ENCODE assay signal across 12 mouse cellular contexts in the genomic region with DNA sequence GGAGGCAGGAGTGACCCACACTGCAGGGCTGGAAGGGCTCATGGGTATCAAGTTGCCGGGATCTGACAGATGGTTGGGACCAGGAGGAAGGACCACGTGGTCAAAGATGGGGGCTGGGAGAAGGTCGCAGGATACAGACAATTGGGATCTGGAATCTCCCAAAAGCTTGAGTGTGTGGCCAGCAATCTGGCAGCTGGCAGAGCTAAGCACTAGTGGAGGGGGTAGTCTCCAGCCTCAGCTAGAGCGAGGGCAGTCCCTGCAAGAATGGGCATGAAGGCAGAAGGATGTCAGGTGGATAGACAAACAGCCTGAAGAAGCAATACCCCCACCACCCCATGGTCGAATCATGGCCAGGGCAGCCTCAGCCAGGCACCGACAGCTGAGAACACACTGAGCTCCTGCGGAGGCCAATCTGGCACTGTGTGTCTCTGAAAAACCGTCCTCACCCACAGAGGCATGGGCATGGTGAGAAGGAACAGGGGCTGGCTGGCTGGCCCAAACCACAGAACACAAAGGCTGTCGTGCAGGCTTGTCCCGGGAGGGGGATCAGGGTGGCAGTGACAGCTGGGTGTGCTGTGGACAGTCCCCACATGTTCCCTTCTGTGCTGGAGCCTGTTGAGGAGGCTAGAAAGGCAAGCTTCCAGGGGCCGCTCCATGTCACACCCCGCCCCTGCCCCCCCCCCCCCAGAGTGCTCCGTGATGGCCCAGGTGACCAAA. TPM values are rescaled to one million over a fixed set of nuclear protein-coding genes. Genes with fewer than 3 reads are reported as not detected.
DNase-seq lines count a peak whose midpoint lies in the region; ATAC-seq lines count a peak whose summit lies in the region.
"Had no signal": no experiment of that assay in that cellular context is flagged by ENCODE, and none has a peak within 500 bp of the region (broad histone marks: within the 10 kb centered on the region; RNA-seq: fewer than 3 reads in every experiment).

No protein-coding gene starts in this region.

- peaks cover 58% of the 10 kb centered on the region for H3K27me3 ChIP-seq in heart, embryonic 10.5 days (ENCODE audit: insufficient read depth, poor library complexity, severe bottlenecking)
- no peaks in the 10 kb centered on the region; the same call in 1 of the 2 replicates for H3K27me3 ChIP-seq in hindbrain, embryonic 13.5 days
- H3K27me3 ChIP-seq: limb, embryonic 12.5 days had no signal

- ATAC-seq in hindbrain, embryonic 13.5 days (ENCODE audit: low FRiP score): 0 out of 2 replicates have a peak, but pooled peaks have one; percentile 32
- ATAC-seq in CD4-positive, CD25-positive, alpha-beta regulatory T cell, adult 4 months: no peak

- H3K9me3 ChIP-seq in heart, embryonic 10.5 days: no peaks in the 10 kb centered on the region
- no peaks in the 10 kb centered on the region for H3K9me3 ChIP-seq in hindbrain, embryonic 13.5 days
- H3K9me3 ChIP-seq: limb, embryonic 12.5 days had no signal

- no peak overlapping the region for H3K4me3 ChIP-seq in heart, embryonic 10.5 days
- H3K4me3 ChIP-seq in hindbrain, embryonic 13.5 days: no peak overlapping the region
- H3K4me3 ChIP-seq: limb, embryonic 12.5 days had no signal

- intact Hi-C loops in heart, postnatal 10 days (cut with DNase I): no loop called here

- 0 out of 2 replicates have a peak overlapping the region, but pooled peaks have one; percentile 4 for H3K27ac ChIP-seq in heart, embryonic 10.5 days
- 0 out of 2 replicates have a peak overlapping the region, but pooled peaks have one; percentile 18 for H3K27ac ChIP-seq in hindbrain, embryonic 13.5 days
- H3K27ac ChIP-seq: limb, embryonic 12.5 days had no signal

- 62% methylated on average over 13 of the region's 13 CpGs for WGBS in heart, embryonic 10.5 days
- WGBS in hindbrain, embryonic 13.5 days: 63% methylated on average over 12 of the region's 13 CpGs

- H3K4me1 ChIP-seq in heart, embryonic 10.5 days: peaks cover 7% of the 10 kb centered on the region; the same call in 1 of the 2 replicates
- H3K4me1 ChIP-seq in hindbrain, embryonic 13.5 days (replicated peaks): no peaks in the 10 kb centered on the region

- DNase-seq in heart, embryonic 10.5 days (ENCODE audit: low spot score): no peak
- no peak for DNase-seq in heart, postnatal 10 days
- peak; percentile 31 for DNase-seq in MN1 (ENCODE audit: low spot score)
- peak; percentile 58 for DNase-seq in cerebellum, adult 8-10 months
- no peak for DNase-seq in adrenal gland, adult 8-10 months
- no peak for DNase-seq in right cerebral cortex, postnatal 36 days (ENCODE audit: low spot score in 2 of 2)
- DNase-seq: kidney, postnatal 4 days; lung, postnatal 36 days had no signal

- no peak overlapping the region for H3K4me2 ChIP-seq in hindbrain, embryonic 13.5 days
- H3K4me2 ChIP-seq: limb, embryonic 12.5 days had no signal

- no peak overlapping the region for H3K9ac ChIP-seq in hindbrain, embryonic 13.5 days
- H3K9ac ChIP-seq: limb, embryonic 12.5 days had no signal

- H3K36me3 ChIP-seq in heart, embryonic 10.5 days: no peaks in the 10 kb centered on the region
- no peaks in the 10 kb centered on the region for H3K36me3 ChIP-seq in hindbrain, embryonic 13.5 days
- H3K36me3 ChIP-seq: limb, embryonic 12.5 days had no signal

RNA-seq across cellular contexts. Expression of a gene that starts 11.9 kb away (rescaled TPM):
- polyA plus RNA-seq in heart, embryonic 10.5 days (2016; fragmentation: Nextera tagmentation; extraction: Ambion mirVana): 24.6 and 32.3 TPM in 2 replicates
- total RNA-seq in heart, postnatal 10 days (2021): 10 to 100 TPM; 61.7 to 64.3 TPM
- 44.1 and 48.8 TPM in 2 replicates for polyA plus RNA-seq in hindbrain, embryonic 13.5 days (2015; fragmentation: Nextera tagmentation; extraction: Ambion mirVana)
- 100 to 1,000 TPM in 2 of 4 experiments, 10 to 100 TPM in 2; 21.8 to 161 (median 71.6) TPM for total RNA-seq in adrenal gland, adult 8-10 months (2022)
- 10 to 100 TPM in 1 of 2 experiments, 1 to 10 TPM in 1; 5.4 to 11.3 TPM for polyA plus RNA-seq in CD4-positive, CD25-positive, alpha-beta regulatory T cell, adult 4 months (2017; shearing (Covaris generic))

RNA-seq across cellular contexts. Expression of a gene that starts 17.6 kb away (rescaled TPM):
- 0.12 and 0.62 TPM in 2 replicates for polyA plus RNA-seq in heart, embryonic 10.5 days (2016; fragmentation: Nextera tagmentation; extraction: Ambion mirVana)
- under 1 TPM; 0.32 to 0.48 TPM for total RNA-seq in heart, postnatal 10 days (2021)
- polyA plus RNA-seq in hindbrain, embryonic 13.5 days (2015; fragmentation: Nextera tagmentation; extraction: Ambion mirVana): 0.13 and 0.25 TPM in 2 replicates
- total RNA-seq in adrenal gland, adult 8-10 months (2022): 1 to 10 TPM in 2 of 4 experiments, under 1 TPM in 2; 0.31 to 4.6 (median 1.5) TPM
- polyA plus RNA-seq in CD4-positive, CD25-positive, alpha-beta regulatory T cell, adult 4 months (2017; shearing (Covaris generic)): not detected
- total RNA-seq: gastrocnemius, adult 18-20 months had no signal

RNA-seq across cellular contexts. Expression of a gene that starts 41.3 kb away (rescaled TPM):
- 1.6 and 2.6 TPM in 2 replicates for polyA plus RNA-seq in heart, embryonic 10.5 days (2016; fragmentation: Nextera tagmentation; extraction: Ambion mirVana)
- total RNA-seq in heart, postnatal 10 days (2021): 1 to 10 TPM; 4.1 to 5.7 TPM
- polyA plus RNA-seq in hindbrain, embryonic 13.5 days (2015; fragmentation: Nextera tagmentation; extraction: Ambion mirVana): 0.22 and 0.25 TPM in 2 replicates
- total RNA-seq in adrenal gland, adult 8-10 months (2022): 10 to 100 TPM in 1 of 4 experiments, 1 to 10 TPM in 3; 6.9 to 14.7 (median 8.7) TPM
- polyA plus RNA-seq in CD4-positive, CD25-positive, alpha-beta regulatory T cell, adult 4 months (2017; shearing (Covaris generic)): 10 to 100 TPM; 12.0 to 22.3 TPM

RNA-seq across cellular contexts. Expression of a gene that starts 49.8 kb away (rescaled TPM):
- 0.39 and 0.44 TPM in 2 replicates for polyA plus RNA-seq in heart, embryonic 10.5 days (2016; fragmentation: Nextera tagmentation; extraction: Ambion mirVana)
- total RNA-seq in heart, postnatal 10 days (2021): under 1 TPM; 0.17 to 0.45 TPM
- 0.56 and 0.57 TPM in 2 replicates for polyA plus RNA-seq in hindbrain, embryonic 13.5 days (2015; fragmentation: Nextera tagmentation; extraction: Ambion mirVana)
- under 1 TPM; 0.38 to 0.63 (median 0.46) TPM for total RNA-seq in adrenal gland, adult 8-10 months (2022)
- not detected for polyA plus RNA-seq in CD4-positive, CD25-positive, alpha-beta regulatory T cell, adult 4 months (2017; shearing (Covaris generic))

Comparison
In these comparisons a context has a peak if more than half of its experiments do, and no peak if none do; other contexts are left out.
1. DNase-seq: peak in MN1 (single experiment) and cerebellum, adult 8-10 months (single experiment); none in heart, embryonic 10.5 days (single experiment), heart, postnatal 10 days (0 of 2), adrenal gland, adult 8-10 months (single experiment) and right cerebral cortex, postnatal 36 days (0 of 2).